Mouse (Mus musculus) c-Kit-negative CD71-positive TER-119-positive erythroid progenitor cells, embryonic 14.5 days (primary cell): ENCODE results near the gene Hoxb6.

Experiments used
- DNase-seq: peaks from one replicate; pipeline ENCODE4 v3.0.0-alpha.2; 2013; ENCODE audit warnings: low read depth, low spot score

The Hoxb6 gene

DNA sequence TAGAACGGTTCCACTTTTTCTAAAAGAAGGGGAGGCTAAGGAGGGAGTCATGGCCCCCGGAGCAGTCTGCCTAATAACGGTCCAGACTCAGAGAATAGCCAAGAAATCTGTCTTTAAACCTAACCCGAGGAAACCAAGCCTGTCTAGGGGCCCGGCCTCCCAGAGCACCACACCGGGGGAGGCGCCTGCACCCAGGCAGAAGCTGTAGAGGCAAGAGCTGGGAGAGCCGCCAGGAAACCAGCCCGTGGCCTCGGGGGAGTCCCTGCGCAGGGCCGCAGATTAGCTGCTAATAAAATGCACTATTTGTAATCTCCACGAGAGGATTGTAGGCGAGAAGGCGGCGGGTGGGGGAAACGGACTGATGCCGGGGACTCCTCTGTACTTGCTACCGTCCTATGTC is 22.4 kb upstream of the Hoxb6 start:
- DNase-seq = no peak

DNA sequence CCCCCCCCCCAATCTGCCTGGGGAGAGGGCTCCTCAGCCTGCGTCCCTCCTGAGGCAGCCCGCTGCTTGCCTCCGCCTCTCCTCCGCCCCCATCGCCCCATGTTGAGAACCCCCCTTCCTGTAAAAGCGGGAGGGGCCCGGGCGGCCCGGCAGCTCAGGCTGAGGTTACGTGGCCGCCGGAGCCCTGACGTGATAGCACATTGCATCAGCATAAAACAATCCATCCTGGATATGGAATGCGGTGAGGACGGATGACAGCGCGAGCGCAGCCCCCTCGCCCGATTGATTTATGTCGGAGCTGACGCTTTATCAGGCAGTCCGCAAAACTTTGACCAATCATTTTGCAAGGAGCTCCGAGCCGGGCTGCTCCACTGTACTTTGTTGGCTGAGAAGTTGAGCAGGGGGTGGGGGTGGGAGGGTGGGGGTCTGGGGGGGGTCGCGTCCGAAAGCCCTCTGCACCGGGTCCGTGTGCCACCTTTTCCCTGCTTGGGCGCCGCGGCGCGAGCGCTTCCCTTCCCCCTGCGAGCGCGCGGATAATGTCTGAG is 21.2 kb upstream of the Hoxb6 start, which contains the start of gene Hoxb9:
Gene Hoxb9 (plus strand): TSS at position 462 of the 545 bp plus-strand sequence.
- DNase-seq = no peak

DNA sequence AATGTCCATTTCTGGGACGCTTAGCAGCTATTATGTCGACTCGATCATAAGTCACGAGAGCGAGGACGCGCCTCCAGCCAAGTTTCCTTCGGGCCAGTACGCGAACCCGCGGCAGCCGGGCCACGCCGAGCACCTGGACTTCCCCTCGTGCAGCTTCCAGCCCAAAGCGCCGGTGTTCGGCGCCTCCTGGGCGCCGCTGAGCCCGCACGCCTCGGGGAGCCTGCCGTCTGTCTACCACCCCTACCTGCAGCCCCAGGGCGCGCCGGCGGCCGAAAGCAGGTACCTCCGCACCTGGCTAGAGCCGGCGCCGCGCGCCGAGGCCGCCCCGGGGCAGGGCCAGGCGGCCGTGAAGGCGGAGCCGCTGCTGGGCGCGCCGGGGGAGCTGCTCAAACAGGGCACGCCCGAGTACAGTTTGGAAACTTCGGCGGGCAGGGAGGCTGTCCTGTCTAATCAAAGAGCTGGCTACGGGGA is 20.7 kb upstream of the Hoxb6 start:
- no peak for DNase-seq

- no peak for DNase-seq
These were observed 20.0 kb upstream of the Hoxb6 start for GRCm38 (mm10) chr11:96272024-96272921.

DNA sequence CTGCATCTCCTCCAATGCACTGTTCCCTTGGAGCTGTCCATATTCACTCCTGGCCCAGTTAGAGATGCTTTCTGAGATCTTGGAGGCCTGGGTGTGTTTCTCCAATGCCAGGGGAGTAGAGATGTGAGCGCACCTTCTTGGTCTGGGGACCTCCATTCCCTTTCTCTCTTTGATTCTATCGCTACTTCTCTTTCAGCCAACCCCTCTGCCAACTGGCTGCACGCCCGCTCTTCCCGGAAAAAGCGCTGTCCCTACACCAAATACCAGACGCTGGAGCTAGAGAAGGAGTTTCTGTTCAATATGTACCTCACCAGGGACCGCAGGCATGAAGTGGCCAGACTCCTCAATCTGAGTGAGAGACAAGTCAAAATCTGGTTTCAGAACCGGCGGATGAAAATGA is 17.8 kb upstream of the Hoxb6 start:
- DNase-seq = no peak

GRCm38 (mm10) chr11:96275896-96276295 is 16.4 kb upstream of the Hoxb6 start:
- no peak for DNase-seq

DNA sequence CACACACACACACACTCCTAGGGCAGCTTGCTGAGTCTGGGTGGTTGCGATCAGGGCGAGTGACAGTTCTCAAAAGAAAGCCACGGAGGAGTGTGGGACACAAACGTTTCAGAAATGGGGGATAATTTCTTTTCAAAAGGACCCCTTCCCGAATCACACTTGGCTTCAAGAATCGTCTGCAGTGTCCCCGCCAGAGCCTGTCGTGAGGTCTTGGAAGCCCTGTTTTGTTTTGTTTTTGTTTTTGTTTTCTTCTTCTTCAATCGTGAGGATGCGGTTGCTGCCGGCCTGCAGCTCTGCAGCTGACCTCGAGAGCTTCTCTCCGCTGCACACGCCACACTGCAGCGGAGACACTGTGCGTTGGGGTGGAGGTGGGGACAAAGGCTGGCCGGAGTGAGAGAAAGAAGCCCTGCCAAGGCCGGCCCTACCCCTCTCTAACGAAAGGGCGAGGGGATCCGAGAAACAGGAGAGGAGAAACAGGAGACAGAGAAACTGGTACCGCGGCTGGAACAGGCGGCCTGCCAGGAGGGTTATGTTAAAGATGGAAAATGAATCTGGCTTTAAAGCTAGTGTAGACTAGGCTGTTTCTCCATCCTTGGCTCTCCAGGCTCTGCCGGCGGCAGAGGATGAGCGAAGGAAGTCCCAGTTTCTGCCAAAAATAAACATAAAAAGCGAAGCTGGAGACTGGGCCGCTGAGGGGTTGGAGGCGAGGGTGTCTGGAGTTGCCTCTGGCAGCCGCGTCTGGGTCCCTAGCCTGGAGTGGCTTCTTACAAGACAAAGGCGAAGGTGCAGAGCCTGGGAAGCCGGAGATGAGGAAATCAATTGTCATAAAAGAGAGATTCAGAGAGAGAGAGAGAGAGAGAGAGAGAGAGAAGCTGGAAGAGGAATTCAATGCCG is 14.9 kb upstream of the Hoxb6 start:
- DNase-seq = no peak

GRCm38 (mm10) chr11:96278324-96278723 is 14.0 kb upstream of the Hoxb6 start:
- no peak for DNase-seq

DNA sequence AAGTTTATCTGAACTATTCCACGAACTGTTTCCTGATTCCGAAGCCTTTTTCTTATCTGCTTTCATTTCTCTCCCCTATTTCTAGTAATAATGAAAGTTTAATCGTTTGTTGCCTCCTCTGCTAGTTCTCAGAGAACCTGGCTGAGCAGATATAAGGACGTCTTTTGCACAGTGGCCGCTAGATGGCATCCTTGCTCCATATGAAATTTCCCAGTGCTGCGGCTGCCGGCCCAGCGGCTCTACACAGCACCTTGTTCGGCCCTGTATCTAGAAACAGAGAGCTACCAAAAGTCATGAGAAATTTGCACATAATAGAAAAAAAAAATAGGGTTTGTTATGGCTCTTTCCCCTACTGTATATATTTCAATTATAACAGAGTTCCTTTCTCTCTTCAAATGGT is 13.5 kb upstream of the Hoxb6 start:
- peak; percentile 11 for DNase-seq

- no peak for DNase-seq
These were observed 12.6 kb upstream of the Hoxb6 start for GRCm38 (mm10) chr11:96279421-96280233.

- no peak for DNase-seq
These were observed 11.6 kb upstream of the Hoxb6 start for GRCm38 (mm10) chr11:96280399-96281378.

GRCm38 (mm10) chr11:96281396-96281795 is 10.9 kb upstream of the Hoxb6 start:
- no peak for DNase-seq

- DNase-seq = no peak
These were observed 10.3 kb upstream of the Hoxb6 start, which contains the start of gene Hoxb8 for GRCm38 (mm10) chr11:96281855-96282570. Hoxb8 (plus strand) TSS chr11:96281905.

- DNase-seq = no peak
These were observed 9.4 kb upstream of the Hoxb6 start for GRCm38 (mm10) chr11:96282795-96283430.

GRCm38 (mm10) chr11:96284041-96284749 is 8.1 kb upstream of the Hoxb6 start:
- DNase-seq = no peak

DNA sequence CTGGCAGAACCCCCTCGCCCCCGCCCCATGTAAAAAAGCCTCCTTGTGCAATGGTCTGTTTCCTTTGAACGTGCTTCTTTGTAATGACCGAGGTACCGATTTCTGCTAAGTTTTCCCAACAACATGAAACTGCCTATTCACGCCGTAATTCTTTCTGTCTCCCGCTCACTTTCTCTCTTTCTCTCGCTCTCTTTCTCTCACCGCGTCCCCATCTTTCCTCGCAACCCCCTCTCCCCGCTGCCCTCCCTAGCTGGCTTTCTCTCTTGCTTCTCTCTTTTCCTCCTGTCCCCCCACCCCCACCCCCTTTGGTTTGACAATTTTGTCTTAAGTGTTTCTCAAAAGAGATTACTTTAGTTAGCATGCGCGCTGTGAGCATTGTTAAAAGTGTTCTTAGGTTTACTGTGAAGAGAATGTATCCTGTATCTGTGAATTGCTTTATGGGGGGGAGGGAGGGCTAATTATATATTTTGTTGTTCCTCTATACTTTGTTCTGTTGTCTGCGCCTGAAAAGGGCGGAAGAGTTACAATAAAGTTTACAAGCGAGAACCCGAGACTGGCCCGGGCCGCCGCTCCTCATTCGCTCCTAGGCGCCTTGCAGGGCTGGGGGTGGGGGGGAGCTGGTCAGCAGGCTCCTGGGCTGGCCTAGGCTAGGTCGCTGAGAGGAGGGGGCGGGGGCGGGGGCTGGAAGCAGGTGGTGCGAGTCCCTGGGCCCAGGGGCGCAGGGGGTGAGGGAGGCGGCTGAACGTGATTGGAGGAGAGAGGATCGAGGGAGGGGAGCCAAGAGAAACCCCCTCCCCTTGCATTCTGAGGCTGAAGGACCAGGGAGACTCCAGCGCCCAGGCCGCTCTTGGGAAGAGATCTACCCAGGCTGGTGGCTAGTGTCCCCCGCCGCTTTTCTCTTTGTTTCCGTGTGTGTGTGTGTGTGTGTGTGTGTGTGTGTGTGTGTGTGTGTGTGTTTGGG is 7.2 kb upstream of the Hoxb6 start:
- no peak for DNase-seq
